Mouse (Mus musculus): Measurements from ENCODE around the gene Dhrs7b.

DNA sequence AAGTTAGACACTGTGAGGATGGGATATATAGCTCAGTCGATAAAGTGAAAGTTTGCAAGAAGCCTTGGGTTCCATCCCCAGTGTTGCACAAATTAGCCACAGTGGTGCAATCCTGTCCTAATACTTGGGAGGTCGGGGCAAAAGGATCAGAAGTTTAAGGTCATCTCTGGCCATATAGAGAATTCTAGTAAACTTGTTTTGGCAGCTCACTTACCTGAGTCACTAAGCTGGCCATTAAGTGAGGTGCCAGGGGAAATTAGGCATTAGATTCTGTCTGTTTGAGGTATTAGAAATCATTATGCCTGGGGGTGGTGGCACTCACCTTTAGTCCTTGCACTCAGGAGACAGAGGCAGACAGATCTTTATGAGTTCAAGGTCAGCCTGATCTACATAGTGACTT is 6.7 kb upstream of the Dhrs7b start:
- TF ChIP-seq CTCF (IDR thresholded peaks at IDR 0.05; ENCODE audit: low read depth): no peak
- TF ChIP-seq EP300 (IDR thresholded peaks at IDR 0.05; ENCODE audit: low read depth): no peak

Data from heart, postnatal 0 days (tissue).